Mouse (Mus musculus): Measurements from ENCODE around the gene Rab34.

DNA sequence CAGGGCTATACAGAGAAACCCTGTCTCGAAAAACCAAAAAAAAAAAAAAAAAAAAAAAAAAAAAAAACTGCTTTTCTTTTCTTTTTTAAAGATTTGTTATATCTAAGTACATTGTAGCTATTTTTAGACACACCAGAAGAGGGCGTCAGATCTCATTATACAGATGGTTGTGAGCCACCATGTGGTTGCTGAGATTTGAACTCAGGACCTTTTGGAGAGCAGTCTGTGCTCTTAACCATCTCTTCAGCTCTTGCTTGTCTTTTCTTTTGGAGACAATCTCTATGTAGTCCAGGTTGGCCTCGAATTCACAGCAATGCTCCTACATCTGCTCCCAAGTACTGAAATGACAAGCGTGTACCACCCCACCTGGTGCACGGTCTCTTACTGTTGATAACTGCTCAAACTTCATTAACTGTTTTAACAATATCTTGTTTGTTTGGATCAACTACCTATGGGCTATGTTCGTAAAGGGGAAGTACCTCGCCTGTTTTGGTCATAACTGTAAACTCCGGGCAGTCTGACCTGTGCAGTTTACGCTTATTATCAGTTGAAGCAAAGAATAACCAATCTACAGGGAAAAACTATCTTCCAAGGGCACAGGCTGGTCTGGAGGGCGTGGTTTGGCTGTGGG lies 12.3 kb upstream of the Rab34 start:
- TF ChIP-seq POLR2A (IDR thresholded peaks at IDR 0.05; ENCODE audit: insufficient read depth, low read depth, low read length) (no peak), EP300 (IDR thresholded peaks at IDR 0.05; ENCODE audit: insufficient read depth, low read depth, low read length) (no peak)
